11 mouse cellular contexts compared by ENCODE assay signal in genomic region chr4:98104911-98105702, GRCm38 (mm10).
DNase-seq lines count a peak whose midpoint lies in the region; ATAC-seq and TF ChIP-seq lines count a peak whose summit lies in the region.
"Had no signal": no experiment of that assay in that cellular context is flagged by ENCODE, and none has a peak within 500 bp of the region (broad histone marks: within the 10 kb centered on the region; RNA-seq: fewer than 3 reads in every experiment).

No protein-coding gene starts in this region.

- no peaks in the 10 kb centered on the region for H3K36me3 ChIP-seq in forebrain, embryonic 10.5 days (replicated peaks)
- no peaks in the 10 kb centered on the region for H3K36me3 ChIP-seq in forebrain, postnatal 0 days (ENCODE audit: insufficient read depth)
- H3K36me3 ChIP-seq in intestine, embryonic 14.5 days (ENCODE audit: control insufficient read depth, insufficient read depth, low read length): no peaks in the 10 kb centered on the region
- no peaks in the 10 kb centered on the region for H3K36me3 ChIP-seq in intestine, embryonic 15.5 days
- H3K36me3 ChIP-seq in limb, embryonic 12.5 days: no peaks in the 10 kb centered on the region

- 76% methylated on average over 9 of the region's 9 CpGs for WGBS in forebrain, embryonic 10.5 days
- WGBS in forebrain, postnatal 0 days: 64% methylated on average over 9 of the region's 9 CpGs
- 58% methylated on average over 9 of the region's 9 CpGs for WGBS in intestine, embryonic 14.5 days
- WGBS in intestine, embryonic 15.5 days: 63% methylated on average over 9 of the region's 9 CpGs
- WGBS in limb, embryonic 12.5 days: 20% methylated on average over 9 of the region's 9 CpGs
- 53% methylated on average over 9 of the region's 9 CpGs for WGBS in lung, adult 2 months

- no peaks in the 10 kb centered on the region for H3K9me3 ChIP-seq in forebrain, embryonic 10.5 days
- no peaks in the 10 kb centered on the region for H3K9me3 ChIP-seq in forebrain, postnatal 0 days (ENCODE audit: low read length)
- H3K9me3 ChIP-seq in intestine, embryonic 14.5 days (ENCODE audit: control insufficient read depth, low read length): no peaks in the 10 kb centered on the region
- H3K9me3 ChIP-seq in intestine, embryonic 15.5 days: no peaks in the 10 kb centered on the region
- no peaks in the 10 kb centered on the region for H3K9me3 ChIP-seq in limb, embryonic 12.5 days

- H3K4me2 ChIP-seq in forebrain, postnatal 0 days (ENCODE audit: low read depth): no peak overlapping the region
- H3K4me2 ChIP-seq in intestine, embryonic 14.5 days (ENCODE audit: low read length): no peak overlapping the region
- no peak overlapping the region for H3K4me2 ChIP-seq in intestine, embryonic 15.5 days (replicated peaks)
- peak overlapping the region; percentile 50; the same call in 1 of the 2 replicates for H3K4me2 ChIP-seq in limb, embryonic 12.5 days

- peak overlapping the region; percentile 87 for H3K27ac ChIP-seq in forebrain, embryonic 10.5 days
- H3K27ac ChIP-seq in forebrain, postnatal 0 days (ENCODE audit: low read depth, low read length): no peak overlapping the region
- peak overlapping the region; percentile 25; the same call in 1 of the 2 replicates for H3K27ac ChIP-seq in intestine, embryonic 14.5 days (ENCODE audit: low read depth)
- H3K27ac ChIP-seq in intestine, embryonic 15.5 days: no peak overlapping the region
- peak overlapping the region; percentile 91 for H3K27ac ChIP-seq in brown adipose tissue, adult 24 weeks (replicated peaks; ENCODE audit: low read depth, low read length)
- H3K27ac ChIP-seq in limb, embryonic 12.5 days: peak overlapping the region; percentile 94
- H3K27ac ChIP-seq: left cerebral cortex, adult 2 months had no signal

- TF ChIP-seq POLR2A in lung, adult 2 months (IDR thresholded peaks at IDR 0.05; ENCODE audit: borderline replicate concordance, extremely low read depth, low read depth, low read length): no peak

- peaks cover 98% of the 10 kb centered on the region for H3K4me1 ChIP-seq in forebrain, embryonic 10.5 days
- H3K4me1 ChIP-seq in forebrain, postnatal 0 days (ENCODE audit: insufficient read depth): peaks cover 17% of the 10 kb centered on the region
- H3K4me1 ChIP-seq in intestine, embryonic 14.5 days (replicated peaks; ENCODE audit: control insufficient read depth, insufficient read depth, low read length): peaks cover 31% of the 10 kb centered on the region
- H3K4me1 ChIP-seq in intestine, embryonic 15.5 days (replicated peaks): peaks cover 28% of the 10 kb centered on the region
- H3K4me1 ChIP-seq in brown adipose tissue, adult 24 weeks (ENCODE audit: control insufficient read depth, insufficient read depth, insufficient read length, low read length): peaks cover 45% of the 10 kb centered on the region
- H3K4me1 ChIP-seq in limb, embryonic 12.5 days (replicated peaks): peaks cover 90% of the 10 kb centered on the region
- peaks cover 16% of the 10 kb centered on the region for H3K4me1 ChIP-seq in lung, adult 2 months (ENCODE audit: control insufficient read depth, insufficient read depth, low read length)

- TF ChIP-seq CTCF in forebrain, postnatal 0 days (IDR thresholded peaks at IDR 0.05; ENCODE audit: low read depth): no peak
- no peak for TF ChIP-seq CTCF in lung, adult 2 months (IDR thresholded peaks at IDR 0.05; ENCODE audit: insufficient read depth, low read length)

- no peak overlapping the region for H3K4me3 ChIP-seq in forebrain, embryonic 10.5 days
- H3K4me3 ChIP-seq in forebrain, postnatal 0 days (ENCODE audit: low read depth, low read length): no peak overlapping the region
- no peak overlapping the region for H3K4me3 ChIP-seq in intestine, embryonic 14.5 days (ENCODE audit: low read depth, low read length)
- H3K4me3 ChIP-seq in intestine, embryonic 15.5 days (replicated peaks): no peak overlapping the region
- no peak overlapping the region for H3K4me3 ChIP-seq in brown adipose tissue, adult 24 weeks (ENCODE audit: insufficient read depth, low read depth, low read length)
- no peak overlapping the region for H3K4me3 ChIP-seq in limb, embryonic 12.5 days (replicated peaks)
- no peak overlapping the region for H3K4me3 ChIP-seq in lung, adult 2 months (replicated peaks; ENCODE audit: extremely low read depth, low read depth, low read length)
- H3K4me3 ChIP-seq: left cerebral cortex, adult 2 months; myocyte had no signal

- ATAC-seq in forebrain, postnatal 0 days: no peak
- no peak for ATAC-seq in intestine, embryonic 14.5 days (replicated peaks; ENCODE audit: low FRiP score, low TSS enrichment, low read depth)
- ATAC-seq in intestine, embryonic 15.5 days: no peak
- no peak for ATAC-seq in limb, embryonic 12.5 days (ENCODE audit: insufficient number of reproducible peaks, insufficient read depth, low FRiP score, low TSS enrichment, low read depth)

- no peak for DNase-seq in forebrain, embryonic 10.5 days (ENCODE audit: extremely low spot score, low spot score)
- DNase-seq in forebrain, postnatal 0 days: no peak
- no peak for DNase-seq in intestine, embryonic 14.5 days (ENCODE audit: low spot score)
- no peak for DNase-seq in B cell, adult 2 months
- DNase-seq in lung, adult 2 months: no peak
- DNase-seq: right cerebral cortex, postnatal 14 days had no signal

- peaks cover 73% of the 10 kb centered on the region for H3K27me3 ChIP-seq in forebrain, embryonic 10.5 days (ENCODE audit: poor library complexity, severe bottlenecking)
- no peaks in the 10 kb centered on the region for H3K27me3 ChIP-seq in forebrain, postnatal 0 days (ENCODE audit: insufficient read depth, low read length)
- H3K27me3 ChIP-seq in intestine, embryonic 14.5 days (replicated peaks; ENCODE audit: control insufficient read depth, insufficient read depth, low read length): no peaks in the 10 kb centered on the region
- no peaks in the 10 kb centered on the region for H3K27me3 ChIP-seq in intestine, embryonic 15.5 days (replicated peaks)
- H3K27me3 ChIP-seq in limb, embryonic 12.5 days: no peaks in the 10 kb centered on the region

- H3K9ac ChIP-seq in forebrain, postnatal 0 days: no peak overlapping the region
- no peak overlapping the region for H3K9ac ChIP-seq in intestine, embryonic 14.5 days (ENCODE audit: low read length)
- no peak overlapping the region for H3K9ac ChIP-seq in intestine, embryonic 15.5 days
- no peak overlapping the region for H3K9ac ChIP-seq in limb, embryonic 12.5 days (replicated peaks)

Comparison
In these comparisons a context has a peak if more than half of its experiments do, and no peak if none do; other contexts are left out.
1. H3K27ac ChIP-seq: peak in forebrain, embryonic 10.5 days (single experiment), intestine, embryonic 14.5 days (single experiment), brown adipose tissue, adult 24 weeks (single experiment) and limb, embryonic 12.5 days (single experiment); none in forebrain, postnatal 0 days (single experiment) and intestine, embryonic 15.5 days (single experiment).